Mouse (Mus musculus) heart, postnatal 0 days (tissue): ENCODE measurements at regions not wholly inside any gene's neighbourhood (a gene's known extent, or its start where the extent isn't known, plus 50 kb on each side); places are given as distances from the start of the nearest gene placed in this dataset.

Source experiments
- CTCF ChIP-seq: IDR thresholded peaks from 2 replicates; pipeline ENCODE4 v1.5.1; 2016; ENCODE audit warnings: antibody characterized with exemption, control low read depth, low read depth
- EP300 ChIP-seq: IDR thresholded peaks from 2 replicates; pipeline ENCODE4 v1.6.1; 2016; ENCODE audit warnings: antibody characterized with exemption, low read depth

- TF ChIP-seq CTCF: no peak
- no peak for TF ChIP-seq EP300
Observed at GRCm38 (mm10) chr13:6306989-6307917, 240.7 kb upstream of the Pitrm1 start.
